Mouse (Mus musculus) liver, postnatal 0 days (tissue): ENCODE results near the gene Mbd3. TPM values are rescaled to one million over a fixed set of nuclear protein-coding genes. Genes with fewer than 3 reads are reported as not detected.
A peak's percentile ranks its signal among the peaks of the same experiment; 100 is the strongest.

Experiments
- ATAC-seq: fragments of 200-750 bp; cut with Nextera tagmentation; 2 replicates; pipeline ENCODE4 v1.8.0; 2017; ENCODE audit warnings: mild to moderate bottlenecking, moderate library complexity
- DNase-seq: peaks from one replicate; pipeline ENCODE4 v3.0.0-alpha.2; 2016
- H3K27ac ChIP-seq: fragments of 300-500 bp; sonication (generic); 2 replicates; pipeline ENCODE4 v1.5.1; 2014; ENCODE audit warnings: antibody characterized with exemption, moderate library complexity, mild to moderate bottlenecking, low read depth
- H3K27me3 ChIP-seq: fragments of 300-500 bp; sonication (generic); 2 replicates; pipeline ENCODE4 v1.6.1; 2014; ENCODE audit warnings: low read length, control low read depth, mixed read lengths; ENCODE audit not compliant: insufficient read depth
- H3K36me3 ChIP-seq: fragments of 300-500 bp; sonication (generic); replicated peaks from 2 replicates; pipeline ENCODE4 v1.6.1; 2014; ENCODE audit warnings: mild to moderate bottlenecking, control low read depth, low read length, moderate library complexity, mixed read lengths; ENCODE audit not compliant: insufficient read depth
- H3K4me1 ChIP-seq: fragments of 300-500 bp; sonication (generic); 2 replicates; pipeline ENCODE4 v1.6.1; 2014; ENCODE audit warnings: antibody characterized with exemption, mild to moderate bottlenecking, control low read depth; ENCODE audit not compliant: insufficient read depth
- H3K4me2 ChIP-seq: fragments of 300-500 bp; sonication (generic); 2 replicates; pipeline ENCODE4 v1.6.1; 2014; ENCODE audit warnings: low read depth, mild to moderate bottlenecking, low read length, moderate library complexity, mixed read lengths
- H3K4me3 ChIP-seq: fragments of 300-500 bp; sonication (generic); 2 replicates; pipeline ENCODE4 v1.5.1; 2014; ENCODE audit warnings: low read depth, low read length
- H3K9ac ChIP-seq: fragments of 300-500 bp; sonication (generic); replicated peaks from 2 replicates; pipeline ENCODE4 v1.6.1; 2014; ENCODE audit warnings: mild to moderate bottlenecking, moderate library complexity
- H3K9me3 ChIP-seq: fragments of 300-500 bp; sonication (generic); 2 replicates; pipeline ENCODE4 v1.6.1; 2016; ENCODE audit warnings: mild to moderate bottlenecking, control low read depth, low read length, mixed read lengths
- CTCF ChIP-seq: sonication (generic); IDR thresholded peaks from 2 replicates; pipeline ENCODE4 v1.5.1; 2016; ENCODE audit warnings: antibody characterized with exemption, low read depth
- EP300 ChIP-seq: IDR thresholded peaks from 2 replicates; pipeline ENCODE4 v1.6.1; 2016; ENCODE audit warnings: antibody characterized with exemption, low read depth, mild to moderate bottlenecking
- WGBS: fragments of 180-500 bp; shearing (Covaris S2); extraction: QIAGEN DNeasy Blood & Tissue Kit; methylation state at CpG from one replicate; pipeline ENCODE4 v1.1.7; 2014; ENCODE audit not compliant: insufficient replicate concordance; 5-methylcytosine and 5-hydroxymethylcytosine counted together
- polyA plus RNA-seq: library from polyadenylated mRNA; unstranded; fragments of >200 nt; fragmentation: Nextera tagmentation; extraction: Ambion mirVana; gene quantifications from 2 replicates; pipeline ENCODE4 v1.2.1, GENCODE M21; 2015

Mbd3 gene
- polyA plus RNA-seq, 1 experiment from 2014 or later, result 33.4 TPM

DNA sequence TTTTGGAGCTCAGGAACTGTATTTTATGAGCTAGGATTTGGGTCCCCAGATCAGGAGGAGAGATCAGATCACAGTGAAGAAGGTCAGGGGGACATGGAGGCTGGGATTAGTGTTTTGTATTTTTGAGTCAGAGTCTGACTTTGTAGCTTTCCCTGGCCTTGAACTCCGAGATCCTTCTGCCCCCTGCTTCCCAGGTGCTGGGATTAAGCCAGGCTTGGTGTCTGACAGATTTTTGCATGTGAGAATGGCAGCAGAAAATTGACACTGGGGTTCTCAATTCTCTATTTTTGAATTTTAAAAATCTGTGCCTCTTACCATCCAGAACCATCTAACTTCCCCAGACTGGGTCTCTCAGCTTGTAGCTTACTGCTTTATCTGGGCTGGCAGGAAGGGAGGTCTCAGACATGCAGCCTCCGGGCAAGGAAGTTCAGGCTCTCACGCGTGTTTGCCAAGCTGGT, 1.4 kb upstream of the Mbd3 start:
- H3K4me3 ChIP-seq, result no peak overlapping the region
- H3K36me3 ChIP-seq, result peaks cover 24% of the 10 kb centered on the region
- peak overlapping the region; percentile 86 for H3K4me2 ChIP-seq
- no peak for ATAC-seq
- no peaks in the 10 kb centered on the region for H3K9me3 ChIP-seq
- peaks cover 42% of the 10 kb centered on the region for H3K4me1 ChIP-seq
- DNase-seq, result no peak
- no peak for TF ChIP-seq EP300
- TF ChIP-seq CTCF, result no peak
- H3K9ac ChIP-seq, result peak overlapping the region; percentile 55; the same call in 1 of the 2 replicates
- peak overlapping the region; percentile 82 for H3K27ac ChIP-seq
- WGBS, result 61% methylated on average over 4 of the region's 4 CpGs
- H3K27me3 ChIP-seq, result no peaks in the 10 kb centered on the region

DNA sequence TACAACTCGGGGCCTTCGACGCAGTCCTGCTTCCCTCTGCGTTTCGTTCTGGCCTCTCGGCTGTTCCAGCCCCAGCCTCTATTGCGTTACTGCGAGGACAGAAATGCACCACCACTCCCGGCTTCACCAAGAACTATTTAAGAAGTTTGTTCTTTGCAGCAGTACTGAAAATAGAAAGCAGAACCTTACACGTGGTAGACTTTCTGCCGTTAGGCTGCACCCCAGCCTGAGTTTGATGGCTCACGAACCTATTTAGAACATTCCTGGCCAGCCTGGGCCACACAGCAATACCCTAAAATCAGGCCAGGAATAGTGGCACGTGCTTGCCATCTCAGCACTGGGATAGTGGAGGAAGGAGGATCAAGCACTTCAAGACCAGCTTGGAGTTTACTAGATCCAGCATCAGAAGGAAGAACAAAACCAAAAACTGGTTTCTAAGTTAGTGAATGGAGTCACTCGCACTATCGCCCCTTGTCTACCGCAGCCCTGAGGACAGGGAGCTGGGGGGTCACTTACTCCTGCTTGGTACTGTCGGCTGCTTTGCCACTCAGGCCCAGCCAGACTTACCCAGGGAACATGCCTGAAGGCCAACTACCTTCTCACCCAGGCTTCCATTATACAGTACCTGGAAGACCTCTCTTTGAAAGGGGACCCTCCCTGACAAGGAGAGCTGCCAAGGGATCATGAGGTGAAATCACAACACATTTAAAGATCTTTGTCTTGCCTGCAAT, 788 bp upstream of the Mbd3 start:
- Histone ChIP-seq H3K4me1 (peaks cover 36% of the 10 kb centered on the region), H3K4me2 (peak overlapping the region; percentile 86), H3K4me3 (peak overlapping the region; percentile 73), H3K9me3 (no peaks in the 10 kb centered on the region), H3K9ac (peak overlapping the region; percentile 55), H3K27ac (peak overlapping the region; percentile 82), H3K36me3 (peaks cover 29% of the 10 kb centered on the region), H3K27me3 (no peaks in the 10 kb centered on the region)
- no peak for DNase-seq
- TF ChIP-seq EP300, result no peak
- TF ChIP-seq CTCF, result no peak
- ATAC-seq, result peak; percentile 0; the same call in 1 of the 2 replicates
- WGBS, result 14% methylated on average over 17 of the region's 17 CpGs

DNA sequence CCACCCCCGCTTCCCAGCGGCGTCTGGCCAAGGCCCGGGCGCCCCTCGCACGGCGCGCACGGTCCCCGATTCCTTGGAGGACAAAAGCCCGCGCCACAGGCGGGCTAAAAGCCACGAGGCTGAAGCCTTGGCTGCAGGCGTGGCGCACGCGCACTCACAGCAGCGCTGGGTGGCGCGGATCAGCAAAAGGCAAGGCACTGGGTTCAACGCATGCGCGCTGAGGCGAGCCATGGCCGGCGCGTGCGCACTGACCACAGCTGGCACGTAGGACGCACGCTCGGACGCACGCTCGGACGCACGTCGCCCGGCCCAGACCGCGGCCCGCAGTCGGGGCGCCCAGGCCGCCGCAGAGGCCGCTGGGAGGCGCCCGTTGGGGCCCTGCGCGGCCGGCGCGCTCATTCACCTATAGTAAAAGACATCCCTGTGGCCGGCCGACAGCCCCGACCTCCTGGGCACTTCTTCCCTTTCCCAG, 595 bp downstream of the Mbd3 start:
- Histone ChIP-seq H3K4me1 (peaks cover 33% of the 10 kb centered on the region), H3K4me3 (peak overlapping the region; percentile 73), H3K9me3 (no peaks in the 10 kb centered on the region), H3K4me2 (peak overlapping the region; percentile 95), H3K27me3 (no peaks in the 10 kb centered on the region), H3K36me3 (peaks cover 40% of the 10 kb centered on the region), H3K27ac (peak overlapping the region; percentile 97), H3K9ac (peak overlapping the region; percentile 81)
- ATAC-seq (peak; percentile 83), DNase-seq (peak; percentile 99)
- peak; percentile 15; the same call in 1 of the 2 replicates for TF ChIP-seq CTCF
- no peak for TF ChIP-seq EP300
- under 1% methylated on average over 36 of the region's 59 CpGs for WGBS

DNA sequence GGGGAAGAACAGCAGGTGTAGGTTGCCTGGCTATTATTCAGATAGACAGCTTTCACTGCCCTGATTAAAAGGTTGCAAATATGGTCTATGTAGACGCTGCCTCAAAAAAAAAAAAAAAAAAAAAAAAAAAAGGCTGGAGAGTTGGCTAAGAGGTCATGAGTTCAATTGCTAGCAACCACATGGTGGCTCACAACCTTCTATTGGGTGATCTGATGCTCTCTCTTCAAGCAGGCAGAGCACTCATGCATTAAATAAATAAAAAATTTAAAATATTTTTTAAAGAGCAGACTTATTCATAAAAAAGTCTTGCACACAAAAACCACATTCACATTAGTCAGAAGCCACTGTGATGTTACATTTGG, 1.2 kb downstream of the Mbd3 start:
- Histone ChIP-seq H3K36me3 (peaks cover 40% of the 10 kb centered on the region), H3K27me3 (no peaks in the 10 kb centered on the region), H3K27ac (peak overlapping the region; percentile 97), H3K9ac (peak overlapping the region; percentile 71), H3K9me3 (no peaks in the 10 kb centered on the region), H3K4me3 (peak overlapping the region; percentile 73), H3K4me1 (peaks cover 33% of the 10 kb centered on the region), H3K4me2 (peak overlapping the region; percentile 95)
- ATAC-seq (no peak), DNase-seq (no peak)
- TF ChIP-seq CTCF (no peak), EP300 (no peak)
- WGBS, result 0% methylated on average over 1 of the region's 1 CpGs

DNA sequence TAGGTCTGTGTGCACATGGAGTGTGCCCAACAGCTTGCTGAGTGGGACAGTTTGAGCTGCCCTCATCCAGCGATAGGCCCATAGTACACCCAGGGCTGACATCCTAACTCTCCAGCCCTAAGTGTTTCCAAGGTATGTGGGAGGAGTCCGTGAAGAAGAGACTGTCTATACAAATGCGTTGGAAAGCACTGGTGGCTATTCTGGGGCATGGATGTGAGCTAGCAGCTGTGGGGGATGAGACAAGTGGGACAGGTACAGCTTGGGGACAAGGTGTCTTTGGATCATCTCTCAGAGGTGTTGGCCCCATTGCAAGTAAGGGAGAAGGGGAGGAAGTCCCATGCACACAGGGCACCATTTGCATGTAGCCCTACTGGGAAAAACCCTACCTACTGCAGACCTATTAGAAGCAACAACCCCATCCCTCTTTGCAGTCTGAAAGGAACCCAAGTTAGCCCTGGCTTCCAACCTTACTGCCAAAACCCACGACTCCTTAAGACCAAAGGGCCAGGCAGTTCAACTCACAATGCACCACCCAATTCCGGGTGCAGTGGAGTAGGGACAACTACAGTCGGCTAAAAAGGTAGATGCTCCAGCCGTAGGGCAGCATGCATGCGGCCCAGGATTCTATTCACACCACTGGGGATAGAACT, 1.7 kb downstream of the Mbd3 start:
- no peaks in the 10 kb centered on the region for H3K9me3 ChIP-seq
- peaks cover 40% of the 10 kb centered on the region for H3K36me3 ChIP-seq
- peaks cover 33% of the 10 kb centered on the region for H3K4me1 ChIP-seq
- no peaks in the 10 kb centered on the region for H3K27me3 ChIP-seq
- no peak overlapping the region for H3K27ac ChIP-seq
- WGBS, result 45% methylated on average over 8 of the region's 8 CpGs
- H3K9ac ChIP-seq, result peak overlapping the region; percentile 71
- peak overlapping the region; percentile 95 for H3K4me2 ChIP-seq
- ATAC-seq (no peak), DNase-seq (no peak)
- H3K4me3 ChIP-seq, result peak overlapping the region; percentile 73
- no peak for TF ChIP-seq CTCF
- no peak for TF ChIP-seq EP300

DNA sequence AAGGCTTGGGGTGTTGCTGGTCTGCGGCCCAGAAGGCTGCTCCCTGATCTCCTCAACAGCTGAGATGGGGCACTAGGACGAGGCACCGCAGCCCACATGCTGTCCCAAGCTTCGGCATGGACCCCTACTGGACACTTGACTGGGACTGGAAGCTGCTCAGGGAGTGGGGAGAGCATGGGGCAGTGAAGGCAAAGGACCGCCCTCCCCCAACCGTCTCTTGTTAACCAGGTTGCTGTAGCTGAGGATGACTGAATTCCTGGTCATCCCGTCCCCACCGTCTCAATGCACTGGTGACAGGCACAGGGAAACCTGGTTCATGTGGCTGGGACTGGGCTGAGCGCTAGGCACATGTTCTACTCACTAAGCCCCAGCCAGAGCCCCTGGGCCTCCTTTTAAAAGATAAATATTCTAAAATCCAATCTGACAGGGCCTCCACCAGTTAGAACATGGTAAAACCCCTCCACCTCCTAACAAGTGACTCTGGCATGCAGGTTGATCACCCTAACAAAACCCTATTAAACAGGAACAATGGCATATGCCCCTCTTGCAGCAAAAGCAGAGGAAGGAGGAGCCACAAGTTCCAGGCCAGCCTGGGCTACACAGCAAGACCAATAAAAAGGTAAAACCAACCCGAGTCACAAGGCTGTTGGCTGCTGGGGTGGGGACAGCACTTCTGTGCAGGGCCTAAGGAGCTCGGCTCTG, 2.4 kb downstream of the Mbd3 start:
- no peak for TF ChIP-seq EP300
- no peak for TF ChIP-seq CTCF
- no peak overlapping the region for H3K4me3 ChIP-seq
- H3K4me2 ChIP-seq, result peak overlapping the region; percentile 95
- ATAC-seq, result no peak
- peaks cover 42% of the 10 kb centered on the region for H3K36me3 ChIP-seq
- 71% methylated on average over 11 of the region's 11 CpGs for WGBS
- H3K4me1 ChIP-seq, result peaks cover 33% of the 10 kb centered on the region
- H3K27me3 ChIP-seq, result no peaks in the 10 kb centered on the region
- H3K27ac ChIP-seq, result no peak overlapping the region
- DNase-seq, result no peak
- peak overlapping the region; percentile 71; the same call in 1 of the 2 replicates for H3K9ac ChIP-seq
- H3K9me3 ChIP-seq, result no peaks in the 10 kb centered on the region
